Mouse (Mus musculus): ENCODE measurements around the gene Rhobtb1. TPM values are rescaled to one million over a fixed set of nuclear protein-coding genes. Genes with fewer than 3 reads are reported as not detected.

The Rhobtb1 gene
- polyA plus RNA-seq, 1 experiment from 2014 or later, result 26.6 TPM

- no peaks in the 10 kb centered on the region for H3K27me3 ChIP-seq (ENCODE audit: control insufficient read depth, insufficient read depth, low read length)
- peaks cover 12% of the 10 kb centered on the region; the same call in 1 of the 2 replicates for H3K36me3 ChIP-seq (ENCODE audit: control insufficient read depth, insufficient read depth, low read length)
- no peak overlapping the region for H3K27ac ChIP-seq (ENCODE audit: low read depth, low read length)
- ATAC-seq (ENCODE audit: low FRiP score, low TSS enrichment), result no peak
- H3K9me3 ChIP-seq (ENCODE audit: control insufficient read depth, low read length), result no peaks in the 10 kb centered on the region
- H3K9ac ChIP-seq (ENCODE audit: low read depth, low read length), result no peak overlapping the region
- H3K4me1 ChIP-seq (ENCODE audit: control insufficient read depth, insufficient read depth, low read length), result no peaks in the 10 kb centered on the region
- WGBS, result 89% methylated on average over 2 of the region's 2 CpGs
- H3K4me3 ChIP-seq (ENCODE audit: low read length), result no peak overlapping the region
- H3K4me2 ChIP-seq (replicated peaks; ENCODE audit: low read depth, low read length), result no peak overlapping the region
These were observed 68.0 kb downstream of the Rhobtb1 start for GRCm38 (mm10) chr10:69219289-69219626.

- Histone ChIP-seq H3K9ac (ENCODE audit: low read depth, low read length) (no peak overlapping the region), H3K9me3 (ENCODE audit: control insufficient read depth, low read length) (no peaks in the 10 kb centered on the region), H3K4me2 (replicated peaks; ENCODE audit: low read depth, low read length) (no peak overlapping the region), H3K27me3 (ENCODE audit: control insufficient read depth, insufficient read depth, low read length) (no peaks in the 10 kb centered on the region), H3K4me3 (ENCODE audit: low read length) (no peak overlapping the region), H3K36me3 (ENCODE audit: control insufficient read depth, insufficient read depth, low read length) (peaks cover 12% of the 10 kb centered on the region; the same call in 1 of the 2 replicates), H3K27ac (ENCODE audit: low read depth, low read length) (no peak overlapping the region), H3K4me1 (ENCODE audit: control insufficient read depth, insufficient read depth, low read length) (no peaks in the 10 kb centered on the region)
- 75% methylated on average over 6 of the region's 6 CpGs for WGBS
- no peak for ATAC-seq (ENCODE audit: low FRiP score, low TSS enrichment)
These were observed 69.1 kb downstream of the Rhobtb1 start for GRCm38 (mm10) chr10:69220296-69220695.

GRCm38 (mm10) chr10:69221148-69221547, 69.9 kb downstream of the Rhobtb1 start:
- Histone ChIP-seq H3K4me3 (ENCODE audit: low read length) (no peak overlapping the region), H3K36me3 (ENCODE audit: control insufficient read depth, insufficient read depth, low read length) (peaks cover 12% of the 10 kb centered on the region; the same call in 1 of the 2 replicates), H3K9ac (ENCODE audit: low read depth, low read length) (no peak overlapping the region), H3K9me3 (ENCODE audit: control insufficient read depth, low read length) (no peaks in the 10 kb centered on the region), H3K27ac (ENCODE audit: low read depth, low read length) (no peak overlapping the region), H3K4me2 (replicated peaks; ENCODE audit: low read depth, low read length) (no peak overlapping the region), H3K27me3 (ENCODE audit: control insufficient read depth, insufficient read depth, low read length) (no peaks in the 10 kb centered on the region), H3K4me1 (ENCODE audit: control insufficient read depth, insufficient read depth, low read length) (no peaks in the 10 kb centered on the region)
- WGBS, result 96% methylated on average over 9 of the region's 9 CpGs
- no peak for ATAC-seq (ENCODE audit: low FRiP score, low TSS enrichment)

- no peaks in the 10 kb centered on the region for H3K4me1 ChIP-seq (ENCODE audit: control insufficient read depth, insufficient read depth, low read length)
- 88% methylated on average over 3 of the region's 3 CpGs for WGBS
- no peaks in the 10 kb centered on the region for H3K9me3 ChIP-seq (ENCODE audit: control insufficient read depth, low read length)
- no peaks in the 10 kb centered on the region for H3K27me3 ChIP-seq (ENCODE audit: control insufficient read depth, insufficient read depth, low read length)
- H3K36me3 ChIP-seq (ENCODE audit: control insufficient read depth, insufficient read depth, low read length), result peaks cover 6% of the 10 kb centered on the region; the same call in 1 of the 2 replicates
- no peak overlapping the region for H3K4me2 ChIP-seq (replicated peaks; ENCODE audit: low read depth, low read length)
- no peak for ATAC-seq (ENCODE audit: low FRiP score, low TSS enrichment)
- H3K4me3 ChIP-seq (ENCODE audit: low read length), result no peak overlapping the region
- no peak overlapping the region for H3K27ac ChIP-seq (ENCODE audit: low read depth, low read length)
- no peak overlapping the region for H3K9ac ChIP-seq (ENCODE audit: low read depth, low read length)
These were observed 70.7 kb downstream of the Rhobtb1 start for GRCm38 (mm10) chr10:69221955-69222354.

GRCm38 (mm10) chr10:69223232-69223631, 72.0 kb downstream of the Rhobtb1 start:
- 94% methylated on average over 4 of the region's 4 CpGs for WGBS
- no peak for ATAC-seq (ENCODE audit: low FRiP score, low TSS enrichment)
- Histone ChIP-seq H3K36me3 (ENCODE audit: control insufficient read depth, insufficient read depth, low read length) (peaks cover 3% of the 10 kb centered on the region; the same call in 1 of the 2 replicates), H3K27me3 (ENCODE audit: control insufficient read depth, insufficient read depth, low read length) (no peaks in the 10 kb centered on the region), H3K4me1 (ENCODE audit: control insufficient read depth, insufficient read depth, low read length) (no peaks in the 10 kb centered on the region), H3K27ac (ENCODE audit: low read depth, low read length) (no peak overlapping the region), H3K9me3 (ENCODE audit: control insufficient read depth, low read length) (no peaks in the 10 kb centered on the region), H3K9ac (ENCODE audit: low read depth, low read length) (no peak overlapping the region), H3K4me3 (ENCODE audit: low read length) (no peak overlapping the region), H3K4me2 (replicated peaks; ENCODE audit: low read depth, low read length) (no peak overlapping the region)

GRCm38 (mm10) chr10:69224276-69224675, 73.0 kb downstream of the Rhobtb1 start:
- no peaks in the 10 kb centered on the region for H3K36me3 ChIP-seq (ENCODE audit: control insufficient read depth, insufficient read depth, low read length)
- no peaks in the 10 kb centered on the region for H3K27me3 ChIP-seq (ENCODE audit: control insufficient read depth, insufficient read depth, low read length)
- no peak overlapping the region for H3K4me2 ChIP-seq (replicated peaks; ENCODE audit: low read depth, low read length)
- WGBS, result 78% methylated on average over 7 of the region's 7 CpGs
- H3K9ac ChIP-seq (ENCODE audit: low read depth, low read length), result no peak overlapping the region
- no peak for ATAC-seq (ENCODE audit: low FRiP score, low TSS enrichment)
- H3K9me3 ChIP-seq (ENCODE audit: control insufficient read depth, low read length), result no peaks in the 10 kb centered on the region
- H3K4me3 ChIP-seq (ENCODE audit: low read length), result no peak overlapping the region
- H3K27ac ChIP-seq (ENCODE audit: low read depth, low read length), result no peak overlapping the region
- H3K4me1 ChIP-seq (ENCODE audit: control insufficient read depth, insufficient read depth, low read length), result no peaks in the 10 kb centered on the region

- H3K27ac ChIP-seq (ENCODE audit: low read depth, low read length), result no peak overlapping the region
- 88% methylated on average over 5 of the region's 5 CpGs for WGBS
- no peaks in the 10 kb centered on the region for H3K4me1 ChIP-seq (ENCODE audit: control insufficient read depth, insufficient read depth, low read length)
- no peak overlapping the region for H3K9ac ChIP-seq (ENCODE audit: low read depth, low read length)
- H3K9me3 ChIP-seq (ENCODE audit: control insufficient read depth, low read length), result no peaks in the 10 kb centered on the region
- H3K27me3 ChIP-seq (ENCODE audit: control insufficient read depth, insufficient read depth, low read length), result no peaks in the 10 kb centered on the region
- no peak for ATAC-seq (ENCODE audit: low FRiP score, low TSS enrichment)
- no peak overlapping the region for H3K4me2 ChIP-seq (replicated peaks; ENCODE audit: low read depth, low read length)
- H3K4me3 ChIP-seq (ENCODE audit: low read length), result no peak overlapping the region
- no peaks in the 10 kb centered on the region for H3K36me3 ChIP-seq (ENCODE audit: control insufficient read depth, insufficient read depth, low read length)
These were observed 74.2 kb downstream of the Rhobtb1 start for GRCm38 (mm10) chr10:69225471-69225870.

- 68% methylated on average over 8 of the region's 8 CpGs for WGBS
- Histone ChIP-seq H3K4me1 (ENCODE audit: control insufficient read depth, insufficient read depth, low read length) (no peaks in the 10 kb centered on the region), H3K27me3 (ENCODE audit: control insufficient read depth, insufficient read depth, low read length) (no peaks in the 10 kb centered on the region), H3K36me3 (ENCODE audit: control insufficient read depth, insufficient read depth, low read length) (no peaks in the 10 kb centered on the region), H3K4me3 (ENCODE audit: low read length) (no peak overlapping the region), H3K9me3 (ENCODE audit: control insufficient read depth, low read length) (no peaks in the 10 kb centered on the region), H3K9ac (ENCODE audit: low read depth, low read length) (no peak overlapping the region), H3K27ac (ENCODE audit: low read depth, low read length) (no peak overlapping the region), H3K4me2 (replicated peaks; ENCODE audit: low read depth, low read length) (no peak overlapping the region)
- no peak for ATAC-seq (ENCODE audit: low FRiP score, low TSS enrichment)
These were observed 74.7 kb downstream of the Rhobtb1 start for GRCm38 (mm10) chr10:69225951-69226350.

GRCm38 (mm10) chr10:69237185-69237584, 86.0 kb downstream of the Rhobtb1 start:
- H3K4me3 ChIP-seq (ENCODE audit: low read length), result no peak overlapping the region
- no peak overlapping the region for H3K4me2 ChIP-seq (replicated peaks; ENCODE audit: low read depth, low read length)
- no peaks in the 10 kb centered on the region for H3K36me3 ChIP-seq (ENCODE audit: control insufficient read depth, insufficient read depth, low read length)
- H3K27me3 ChIP-seq (ENCODE audit: control insufficient read depth, insufficient read depth, low read length), result no peaks in the 10 kb centered on the region
- WGBS, result 58% methylated on average over 3 of the region's 3 CpGs
- no peak overlapping the region for H3K9ac ChIP-seq (ENCODE audit: low read depth, low read length)
- H3K27ac ChIP-seq (ENCODE audit: low read depth, low read length), result no peak overlapping the region
- H3K9me3 ChIP-seq (ENCODE audit: control insufficient read depth, low read length), result no peaks in the 10 kb centered on the region
- H3K4me1 ChIP-seq (ENCODE audit: control insufficient read depth, insufficient read depth, low read length), result no peaks in the 10 kb centered on the region
- 0 out of 2 replicates have a peak, but pooled peaks have one; percentile 35 for ATAC-seq (ENCODE audit: low FRiP score, low TSS enrichment)
